Mouse (Mus musculus): ENCODE measurements at regions not wholly inside any gene's neighbourhood (a gene's known extent, or its start where the extent isn't known, plus 50 kb on each side); places are given as distances from the start of the nearest gene placed in this dataset.

DNA sequence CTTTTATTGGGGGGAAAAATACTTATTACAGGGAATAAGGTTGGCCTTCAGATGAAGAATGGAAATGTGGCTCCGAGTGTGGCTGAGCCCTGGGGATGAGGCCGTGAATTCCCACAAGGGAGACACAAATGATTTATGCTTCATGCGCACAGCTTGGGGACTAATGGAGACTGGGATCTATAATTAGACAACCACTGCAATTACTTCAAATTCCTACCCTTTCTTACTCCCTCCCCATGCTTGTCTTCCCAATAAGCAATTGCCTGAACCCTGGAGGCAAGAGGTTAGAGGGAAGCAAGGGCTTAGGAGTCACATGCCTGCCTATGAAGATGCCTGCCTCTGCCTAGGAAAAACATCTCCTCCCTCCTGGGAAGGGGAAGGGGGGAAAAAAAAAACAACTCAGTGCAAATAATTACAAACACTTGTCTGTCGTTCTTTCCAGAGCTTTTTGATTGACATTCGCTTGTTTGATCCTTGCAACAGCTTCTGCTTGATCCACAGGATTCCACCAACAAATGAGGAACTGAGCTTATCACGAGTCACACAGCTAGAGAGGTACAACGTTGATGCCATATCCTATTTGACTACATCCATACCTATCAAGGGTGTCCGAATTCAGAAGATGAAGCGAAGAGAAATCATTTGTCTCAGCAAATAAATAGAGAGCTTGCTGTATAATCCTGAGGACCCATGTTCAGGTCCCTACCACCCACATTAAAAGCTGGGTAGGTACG lies 326.1 kb downstream of the Sox9 start:
- TF ChIP-seq CTCF (IDR thresholded peaks at IDR 0.05) = no peak
- no peak for TF ChIP-seq EP300 (IDR thresholded peaks at IDR 0.05)

All from lung, postnatal 0 days (tissue).